Mouse (Mus musculus) small intestine, adult 2 months (tissue): ENCODE measurements around the gene Dad1.

Experiments used
- CTCF ChIP-seq: fragments of 200-500 bp; IDR thresholded peaks from 2 replicates; pipeline ENCODE4 v1.5.1; 2012; ENCODE audit warnings: low read depth, mild to moderate bottlenecking, control low read depth, inconsistent platforms, low read length, moderate library complexity, mixed read lengths; ENCODE audit not compliant: insufficient replicate concordance, insufficient read length; ENCODE audit errors: extremely low read depth
- POLR2A ChIP-seq: fragments of 200-500 bp; IDR thresholded peaks from 2 replicates; pipeline ENCODE4 v1.6.1; 2012; ENCODE audit warnings: low read depth, mild to moderate bottlenecking, control low read depth, inconsistent platforms, low read length, moderate library complexity

DNA sequence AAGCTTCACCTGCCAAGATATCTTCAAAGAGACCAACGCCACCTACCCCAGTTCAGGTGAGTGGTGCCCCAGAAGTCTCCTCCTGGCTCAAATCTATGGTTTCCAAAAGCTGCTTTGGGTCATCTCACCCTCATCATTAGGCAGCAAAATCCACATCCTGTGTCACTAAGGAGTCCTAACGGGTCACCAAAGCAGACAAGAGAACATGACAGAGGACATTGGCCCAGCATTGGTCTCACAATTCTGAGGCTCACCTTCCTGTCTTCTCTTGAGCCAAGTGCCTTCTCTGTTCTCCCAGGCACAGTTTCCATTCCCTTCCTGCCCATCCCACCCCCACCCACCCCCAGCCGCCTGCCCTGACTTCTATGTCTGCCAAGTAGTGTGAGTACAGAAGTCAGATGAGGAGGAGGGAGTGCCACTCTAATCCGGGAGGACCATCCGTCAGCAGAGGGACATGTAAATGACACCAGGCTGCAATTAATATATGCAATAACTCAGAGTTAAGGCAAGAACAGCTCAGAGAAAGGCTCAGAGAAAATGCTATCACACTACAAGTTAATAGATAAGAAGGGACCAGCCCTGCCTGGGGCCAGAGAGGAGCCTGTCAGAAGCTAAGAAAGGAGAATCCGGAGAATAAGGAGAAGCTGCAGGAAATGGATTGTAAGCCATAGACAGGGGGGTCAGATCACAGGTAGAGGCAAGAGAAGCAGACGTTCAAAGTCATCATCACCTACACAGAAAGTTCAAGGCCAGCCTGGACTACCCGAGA lies 33.0 kb downstream of the Dad1 start:
- TF ChIP-seq CTCF, result no peak
- TF ChIP-seq POLR2A, result no peak
